Mouse (Mus musculus) lung, postnatal 0 days (tissue): ENCODE measurements at regions not wholly inside any gene's neighbourhood (a gene's known extent, or its start where the extent isn't known, plus 50 kb on each side); places are given as distances from the start of the nearest gene placed in this dataset.

Source experiments
- CTCF ChIP-seq: IDR thresholded peaks from 2 replicates; pipeline ENCODE4 v1.5.1; 2016; ENCODE audit warnings: antibody characterized with exemption, mild to moderate bottlenecking
- EP300 ChIP-seq: IDR thresholded peaks from 2 replicates; pipeline ENCODE4 v1.6.1; 2016; ENCODE audit warnings: antibody characterized with exemption, mild to moderate bottlenecking, control low read depth

- TF ChIP-seq CTCF (peak; percentile 90), EP300 (no peak)
These were observed 138.8 kb downstream of the Mtx2 start for GRCm38 (mm10) chr2:74964360-74964759.
